Mouse (Mus musculus) intestine, postnatal 0 days (tissue): Measurements from ENCODE around the gene Itga10. TPM values are rescaled to one million over a fixed set of nuclear protein-coding genes. Genes with fewer than 3 reads are reported as not detected.
A peak's percentile ranks its signal among the peaks of the same experiment; 100 is the strongest.

Source experiments
- ATAC-seq: fragments of 200-750 bp; cut with Nextera tagmentation; 2 replicates; pipeline ENCODE4 v1.8.0; 2017; ENCODE audit warnings: mild to moderate bottlenecking, moderate TSS enrichment, moderate library complexity
- H3K27ac ChIP-seq: fragments of 300-500 bp; sonication (generic); 2 replicates; pipeline ENCODE4 v1.5.1; 2014; ENCODE audit warnings: mild to moderate bottlenecking, low read depth, low read length, moderate library complexity
- H3K27me3 ChIP-seq: fragments of 300-500 bp; sonication (generic); replicated peaks from 2 replicates; pipeline ENCODE4 v1.6.1; 2014; ENCODE audit warnings: low read length, mixed read lengths; ENCODE audit not compliant: control insufficient read depth, insufficient read depth
- H3K36me3 ChIP-seq: fragments of 300-500 bp; sonication (generic); 2 replicates; pipeline ENCODE4 v1.6.1; 2014; ENCODE audit warnings: mild to moderate bottlenecking, moderate library complexity; ENCODE audit not compliant: control insufficient read depth, insufficient read depth
- H3K4me1 ChIP-seq: fragments of 300-500 bp; sonication (generic); replicated peaks from 2 replicates; pipeline ENCODE4 v1.6.1; 2014; ENCODE audit warnings: antibody characterized with exemption, low read length, mixed read lengths; ENCODE audit not compliant: control insufficient read depth, insufficient read depth
- H3K4me2 ChIP-seq: fragments of 300-500 bp; sonication (generic); replicated peaks from 2 replicates; pipeline ENCODE4 v1.6.1; 2014; ENCODE audit warnings: low read depth, mild to moderate bottlenecking, moderate library complexity
- H3K4me3 ChIP-seq: fragments of 300-500 bp; sonication (generic); 2 replicates; pipeline ENCODE4 v1.5.1; 2014; ENCODE audit warnings: low read depth, low read length
- H3K9ac ChIP-seq: fragments of 300-500 bp; sonication (generic); 2 replicates; pipeline ENCODE4 v1.6.1; 2014; ENCODE audit warnings: mild to moderate bottlenecking, low read depth, low read length
- H3K9me3 ChIP-seq: fragments of 300-500 bp; sonication (generic); 2 replicates; pipeline ENCODE4 v1.6.1; 2016; ENCODE audit warnings: mixed run types; ENCODE audit not compliant: control insufficient read depth
- CTCF ChIP-seq: sonication (generic); IDR thresholded peaks from 2 replicates; pipeline ENCODE4 v1.5.1; 2016; ENCODE audit warnings: low read depth, mild to moderate bottlenecking, control low read depth, antibody characterized with exemption, moderate library complexity
- WGBS: fragments of 180-500 bp; shearing (Covaris S2); extraction: QIAGEN DNeasy Blood & Tissue Kit; methylation state at CpG from one replicate; pipeline ENCODE4 v1.1.7; 2014; 5-methylcytosine and 5-hydroxymethylcytosine counted together
- polyA plus RNA-seq: library from polyadenylated mRNA; unstranded; fragments of >200 nt; fragmentation: Nextera tagmentation; extraction: Ambion mirVana; gene quantifications from 2 replicates; pipeline ENCODE4 v1.2.1, GENCODE M21; 2015

The Itga10 gene
- polyA plus RNA-seq, 1 experiment from 2014 or later = 0.17 TPM

- H3K9me3 ChIP-seq = no peaks in the 10 kb centered on the region
- H3K27ac ChIP-seq = no peak overlapping the region
- H3K4me2 ChIP-seq = no peak overlapping the region
- whole genome bisulfite sequencing = 93% methylated on average over 4 of the region's 4 CpGs
- H3K4me3 ChIP-seq = no peak overlapping the region
- ATAC-seq = no peak
- TF ChIP-seq CTCF = no peak
- H3K4me1 ChIP-seq = no peaks in the 10 kb centered on the region
- H3K36me3 ChIP-seq = peaks cover 52% of the 10 kb centered on the region
- no peaks in the 10 kb centered on the region for H3K27me3 ChIP-seq
- no peak overlapping the region for H3K9ac ChIP-seq
Observed at GRCm38 (mm10) chr3:96701003-96701402, 55.6 kb downstream of the Itga10 start.

- Histone ChIP-seq H3K27ac (no peak overlapping the region), H3K4me1 (peaks cover 4% of the 10 kb centered on the region; the same call in 1 of the 2 replicates), H3K4me2 (no peak overlapping the region), H3K36me3 (peaks cover 50% of the 10 kb centered on the region), H3K4me3 (no peak overlapping the region), H3K9me3 (no peaks in the 10 kb centered on the region), H3K27me3 (0 out of 2 replicates have a peak, but pooled peaks cover 3% of the 10 kb centered on the region), H3K9ac (no peak overlapping the region)
- no peak for ATAC-seq
- peak; percentile 67 for TF ChIP-seq CTCF
- 63% methylated on average over 11 of the region's 11 CpGs for WGBS
Observed at GRCm38 (mm10) chr3:96704778-96705177, 59.4 kb downstream of the Itga10 start.

GRCm38 (mm10) chr3:96706217-96706616 lies 60.8 kb downstream of the Itga10 start:
- Histone ChIP-seq H3K27ac (no peak overlapping the region), H3K27me3 (0 out of 2 replicates have a peak, but pooled peaks cover 3% of the 10 kb centered on the region), H3K9ac (no peak overlapping the region), H3K36me3 (peaks cover 48% of the 10 kb centered on the region), H3K9me3 (no peaks in the 10 kb centered on the region), H3K4me1 (peaks cover 4% of the 10 kb centered on the region; the same call in 1 of the 2 replicates), H3K4me3 (no peak overlapping the region), H3K4me2 (no peak overlapping the region)
- no peak for ATAC-seq
- TF ChIP-seq CTCF = no peak
- 93% methylated on average over 11 of the region's 11 CpGs for WGBS

- H3K36me3 ChIP-seq = peaks cover 48% of the 10 kb centered on the region
- no peak for ATAC-seq
- WGBS = 70% methylated on average over 7 of the region's 7 CpGs
Observed at GRCm38 (mm10) chr3:96706984-96707383, 61.6 kb downstream of the Itga10 start.

GRCm38 (mm10) chr3:96707903-96708683 lies 62.7 kb downstream of the Itga10 start, which contains the start of gene Nudt17:
Nudt17 (minus strand) TSS chr3:96708562.
- peak within 1 kb of the TSS; percentile 36 for H3K4me3 ChIP-seq
- 0 out of 2 replicates have a peak, but pooled peaks cover 3% of the 10 kb centered on the region for H3K27me3 ChIP-seq
- H3K4me1 ChIP-seq = peaks cover 4% of the 10 kb centered on the region; the same call in 1 of the 2 replicates
- H3K9ac ChIP-seq = peak within 1 kb of the TSS; percentile 23; the same call in 1 of the 2 replicates
- H3K4me2 ChIP-seq = peak within 1 kb of the TSS; percentile 73
- no peaks in the 10 kb centered on the region for H3K9me3 ChIP-seq
- peaks cover 50% of the 10 kb centered on the region for H3K36me3 ChIP-seq
- ATAC-seq = peak; percentile 64
- TF ChIP-seq CTCF = peak; percentile 99
- WGBS = 5% methylated on average over 42 of the region's 42 CpGs
- no peak within 1 kb of the TSS for H3K27ac ChIP-seq

More at GRCm38 (mm10) chr3:96706984-96707383, 61.6 kb downstream of the Itga10 start:
- no peak overlapping the region for H3K4me3 ChIP-seq
- H3K9me3 ChIP-seq = no peaks in the 10 kb centered on the region
- H3K27me3 ChIP-seq = 0 out of 2 replicates have a peak, but pooled peaks cover 3% of the 10 kb centered on the region
- H3K4me1 ChIP-seq = peaks cover 4% of the 10 kb centered on the region; the same call in 1 of the 2 replicates
- no peak overlapping the region for H3K4me2 ChIP-seq
- no peak overlapping the region for H3K27ac ChIP-seq
- no peak for TF ChIP-seq CTCF
- no peak overlapping the region for H3K9ac ChIP-seq

GRCm38 (mm10) chr3:96708684-96709064 lies 63.3 kb downstream of the Itga10 start:
- H3K4me2 ChIP-seq = peak overlapping the region; percentile 73
- peaks cover 50% of the 10 kb centered on the region for H3K36me3 ChIP-seq
- no peak overlapping the region for H3K4me3 ChIP-seq
- TF ChIP-seq CTCF = no peak
- H3K27ac ChIP-seq = no peak overlapping the region
- no peak for ATAC-seq
- H3K9ac ChIP-seq = no peak overlapping the region
- peaks cover 4% of the 10 kb centered on the region; the same call in 1 of the 2 replicates for H3K4me1 ChIP-seq
- 57% methylated on average over 2 of the region's 2 CpGs for WGBS
- no peaks in the 10 kb centered on the region for H3K9me3 ChIP-seq
- 0 out of 2 replicates have a peak, but pooled peaks cover 3% of the 10 kb centered on the region for H3K27me3 ChIP-seq

Other genes with a start within 250 kb of the Itga10 start
- gene BC107364, start 193.3 kb upstream of the Itga10 start, polyA plus RNA-seq = 0.54 and 0.56 TPM in 2 replicates
- 0.07 TPM in 1 of 2 replicates, not detected in the other for gene Hfe2, start 120.4 kb upstream of the Itga10 start, polyA plus RNA-seq
- 244 and 254 TPM in 2 replicates for gene Txnip, start 87.6 kb upstream of the Itga10 start, polyA plus RNA-seq
- 0.31 and 0.41 TPM in 2 replicates for gene Gm16253, start 68.6 kb upstream of the Itga10 start, polyA plus RNA-seq
- gene Polr3gl, start 51.4 kb upstream of the Itga10 start, polyA plus RNA-seq = 16.4 and 18.7 TPM in 2 replicates
- gene Ankrd34a, start 48.9 kb upstream of the Itga10 start, polyA plus RNA-seq = 0.92 and 1.3 TPM in 2 replicates
- gene Lix1l, start 44.4 kb upstream of the Itga10 start, polyA plus RNA-seq = 2.2 and 2.4 TPM in 2 replicates
- gene Rbm8a, start 15.7 kb upstream of the Itga10 start, polyA plus RNA-seq = 72.7 and 73.8 TPM in 2 replicates
- gene Pex11b, start 10.2 kb upstream of the Itga10 start, polyA plus RNA-seq = 33.2 and 36.8 TPM in 2 replicates
- gene Gm42957, start 10.1 kb upstream of the Itga10 start, polyA plus RNA-seq = not detected in 2 replicates
- gene Ankrd35, start 24.5 kb downstream of the Itga10 start, polyA plus RNA-seq = 0.22 and 0.29 TPM in 2 replicates
- 15.2 and 16.1 TPM in 2 replicates for gene Pias3, start 50.8 kb downstream of the Itga10 start, polyA plus RNA-seq
- 2.2 and 2.8 TPM in 2 replicates for gene Nudt17, start 63.0 kb downstream of the Itga10 start, polyA plus RNA-seq
- gene Polr3c, start 82.0 kb downstream of the Itga10 start, polyA plus RNA-seq = 19.7 and 20.5 TPM in 2 replicates
- gene Rnf115, start 82.1 kb downstream of the Itga10 start, polyA plus RNA-seq = 58.7 and 61.6 TPM in 2 replicates
- 224 and 258 TPM in 2 replicates for gene Pdzk1, start 183.7 kb downstream of the Itga10 start, polyA plus RNA-seq
- gene Cd160, start 183.8 kb downstream of the Itga10 start, polyA plus RNA-seq = 0.66 and 0.84 TPM in 2 replicates